Mouse (Mus musculus): ENCODE results near the gene Eif5a. TPM values are rescaled to one million over a fixed set of nuclear protein-coding genes. Genes with fewer than 3 reads are reported as not detected.

Eif5a gene
- total and polyA plus RNA-seq, 3 experiments = 1,419 to 3,314 (median 2,729) TPM

Other genes starting within 250 kb of the Eif5a start
Only the 20 nearest of the 38 such genes appear.
- gene Nlgn2, start 84.2 kb downstream of the Eif5a start, total RNA-seq (2012; rRNA removed) = 0.55 and 1.3 TPM in 2 replicates
- gene Nlgn2, start 84.2 kb downstream of the Eif5a start, total RNA-seq (2014; rRNA removed) = 0.20 and 0.95 TPM in 2 replicates
- 1.1 and 1.2 TPM in 2 replicates for gene Nlgn2, start 84.2 kb downstream of the Eif5a start, polyA plus RNA-seq (2012; ENCODE audit: insufficient read length, low read depth)
- gene Tmem256, start 83.4 kb downstream of the Eif5a start, total RNA-seq (2012; rRNA removed) = 203 and 206 TPM in 2 replicates
- 262 and 327 TPM in 2 replicates for gene Tmem256, start 83.4 kb downstream of the Eif5a start, total RNA-seq (2014; rRNA removed)
- 185 and 218 TPM in 2 replicates for gene Tmem256, start 83.4 kb downstream of the Eif5a start, polyA plus RNA-seq (2012; ENCODE audit: insufficient read length, low read depth)
- gene Plscr3, start 75.6 kb downstream of the Eif5a start, total RNA-seq (2012; rRNA removed) = 2.4 and 2.9 TPM in 2 replicates
- 2.0 and 2.5 TPM in 2 replicates for gene Plscr3, start 75.6 kb downstream of the Eif5a start, total RNA-seq (2014; rRNA removed)
- gene Plscr3, start 75.6 kb downstream of the Eif5a start, polyA plus RNA-seq (2012; ENCODE audit: insufficient read length, low read depth) = 12.5 and 15.3 TPM in 2 replicates
- 0.13 TPM in 1 of 2 replicates, not detected in the other for gene Tnk1, start 63.2 kb downstream of the Eif5a start, total RNA-seq (2012; rRNA removed)
- not detected in 2 replicates for gene Tnk1, start 63.2 kb downstream of the Eif5a start, total RNA-seq (2014; rRNA removed)
- 0.22 and 0.30 TPM in 2 replicates for gene Tnk1, start 63.2 kb downstream of the Eif5a start, polyA plus RNA-seq (2012; ENCODE audit: insufficient read length, low read depth)
- gene Tmem95, start 43.9 kb downstream of the Eif5a start, total RNA-seq (2012; rRNA removed) = not detected in 2 replicates
- gene Tmem95, start 43.9 kb downstream of the Eif5a start, total RNA-seq (2014; rRNA removed) = not detected in 2 replicates
- gene Tmem95, start 43.9 kb downstream of the Eif5a start, polyA plus RNA-seq (2012; ENCODE audit: insufficient read length, low read depth) = not detected in 2 replicates
- 3.3 and 3.9 TPM in 2 replicates for gene Kctd11, start 40.6 kb downstream of the Eif5a start, total RNA-seq (2012; rRNA removed)
- 1.3 and 1.8 TPM in 2 replicates for gene Kctd11, start 40.6 kb downstream of the Eif5a start, total RNA-seq (2014; rRNA removed)
- 1.5 and 2.1 TPM in 2 replicates for gene Kctd11, start 40.6 kb downstream of the Eif5a start, polyA plus RNA-seq (2012; ENCODE audit: insufficient read length, low read depth)
- gene Acap1, start 26.4 kb downstream of the Eif5a start, total RNA-seq (2012; rRNA removed) = 38.9 and 39.6 TPM in 2 replicates
- gene Acap1, start 26.4 kb downstream of the Eif5a start, total RNA-seq (2014; rRNA removed) = 58.2 and 66.2 TPM in 2 replicates
- 66.7 and 70.9 TPM in 2 replicates for gene Acap1, start 26.4 kb downstream of the Eif5a start, polyA plus RNA-seq (2012; ENCODE audit: insufficient read length, low read depth)
- 0.34 and 0.59 TPM in 2 replicates for gene 2810408A11Rik, start 21.0 kb downstream of the Eif5a start, total RNA-seq (2012; rRNA removed)
- gene 2810408A11Rik, start 21.0 kb downstream of the Eif5a start, total RNA-seq (2014; rRNA removed) = 0.35 and 0.86 TPM in 2 replicates
- 0.33 and 0.41 TPM in 2 replicates for gene 2810408A11Rik, start 21.0 kb downstream of the Eif5a start, polyA plus RNA-seq (2012; ENCODE audit: insufficient read length, low read depth)
- gene Neurl4, start 20.9 kb downstream of the Eif5a start, total RNA-seq (2012; rRNA removed) = 51.0 and 56.1 TPM in 2 replicates
- 21.4 and 22.9 TPM in 2 replicates for gene Neurl4, start 20.9 kb downstream of the Eif5a start, total RNA-seq (2014; rRNA removed)
- gene Neurl4, start 20.9 kb downstream of the Eif5a start, polyA plus RNA-seq (2012; ENCODE audit: insufficient read length, low read depth) = 40.1 and 46.2 TPM in 2 replicates
- gene Gps2, start 8.1 kb downstream of the Eif5a start, total RNA-seq (2012; rRNA removed) = 29.4 and 35.9 TPM in 2 replicates
- gene Gps2, start 8.1 kb downstream of the Eif5a start, total RNA-seq (2014; rRNA removed) = 25.0 and 27.4 TPM in 2 replicates
- 69.2 and 73.6 TPM in 2 replicates for gene Gps2, start 8.1 kb downstream of the Eif5a start, polyA plus RNA-seq (2012; ENCODE audit: insufficient read length, low read depth)
- 0.25 TPM in 1 of 2 replicates, not detected in the other for gene Ybx2, start 13.8 kb upstream of the Eif5a start, total RNA-seq (2012; rRNA removed)
- not detected in 2 replicates for gene Ybx2, start 13.8 kb upstream of the Eif5a start, total RNA-seq (2014; rRNA removed)
- gene Ybx2, start 13.8 kb upstream of the Eif5a start, polyA plus RNA-seq (2012; ENCODE audit: insufficient read length, low read depth) = 0.39 TPM in 1 of 2 replicates, not detected in the other
- 2.2 and 2.6 TPM in 2 replicates for gene Slc2a4, start 26.2 kb upstream of the Eif5a start, total RNA-seq (2012; rRNA removed)
- 3.1 and 3.8 TPM in 2 replicates for gene Slc2a4, start 26.2 kb upstream of the Eif5a start, total RNA-seq (2014; rRNA removed)
- gene Slc2a4, start 26.2 kb upstream of the Eif5a start, polyA plus RNA-seq (2012; ENCODE audit: insufficient read length, low read depth) = 2.3 and 2.4 TPM in 2 replicates
- not detected in 2 replicates for gene Cldn7, start 42.8 kb upstream of the Eif5a start, total RNA-seq (2012; rRNA removed)
- gene Cldn7, start 42.8 kb upstream of the Eif5a start, total RNA-seq (2014; rRNA removed) = not detected in 2 replicates
- gene Cldn7, start 42.8 kb upstream of the Eif5a start, polyA plus RNA-seq (2012; ENCODE audit: insufficient read length, low read depth) = not detected in 2 replicates
- gene Ctdnep1, start 59.2 kb upstream of the Eif5a start, total RNA-seq (2012; rRNA removed) = 61.8 and 66.7 TPM in 2 replicates
- 37.7 and 42.9 TPM in 2 replicates for gene Ctdnep1, start 59.2 kb upstream of the Eif5a start, total RNA-seq (2014; rRNA removed)
- gene Ctdnep1, start 59.2 kb upstream of the Eif5a start, polyA plus RNA-seq (2012; ENCODE audit: insufficient read length, low read depth) = 143 and 171 TPM in 2 replicates
- gene Elp5, start 60.6 kb upstream of the Eif5a start, total RNA-seq (2012; rRNA removed) = 95.9 and 115 TPM in 2 replicates
- 111 and 119 TPM in 2 replicates for gene Elp5, start 60.6 kb upstream of the Eif5a start, total RNA-seq (2014; rRNA removed)
- 177 and 182 TPM in 2 replicates for gene Elp5, start 60.6 kb upstream of the Eif5a start, polyA plus RNA-seq (2012; ENCODE audit: insufficient read length, low read depth)
- gene Gabarap, start 69.2 kb upstream of the Eif5a start, total RNA-seq (2012; rRNA removed) = 182 and 189 TPM in 2 replicates
- 187 and 213 TPM in 2 replicates for gene Gabarap, start 69.2 kb upstream of the Eif5a start, total RNA-seq (2014; rRNA removed)
- gene Gabarap, start 69.2 kb upstream of the Eif5a start, polyA plus RNA-seq (2012; ENCODE audit: insufficient read length, low read depth) = 352 and 386 TPM in 2 replicates
- gene Phf23, start 73.8 kb upstream of the Eif5a start, total RNA-seq (2012; rRNA removed) = 67.2 and 81.8 TPM in 2 replicates
- 65.2 and 69.0 TPM in 2 replicates for gene Phf23, start 73.8 kb upstream of the Eif5a start, total RNA-seq (2014; rRNA removed)
- gene Phf23, start 73.8 kb upstream of the Eif5a start, polyA plus RNA-seq (2012; ENCODE audit: insufficient read length, low read depth) = 93.2 and 99.8 TPM in 2 replicates
- 27.3 and 30.6 TPM in 2 replicates for gene Dvl2, start 78.6 kb upstream of the Eif5a start, total RNA-seq (2012; rRNA removed)
- gene Dvl2, start 78.6 kb upstream of the Eif5a start, total RNA-seq (2014; rRNA removed) = 15.1 and 15.7 TPM in 2 replicates
- gene Dvl2, start 78.6 kb upstream of the Eif5a start, polyA plus RNA-seq (2012; ENCODE audit: insufficient read length, low read depth) = 25.3 and 27.1 TPM in 2 replicates
- 137 and 148 TPM in 2 replicates for gene Acadvl, start 93.5 kb upstream of the Eif5a start, total RNA-seq (2012; rRNA removed)
- gene Acadvl, start 93.5 kb upstream of the Eif5a start, total RNA-seq (2014; rRNA removed) = 81.8 and 86.6 TPM in 2 replicates
- 76.9 and 86.4 TPM in 2 replicates for gene Acadvl, start 93.5 kb upstream of the Eif5a start, polyA plus RNA-seq (2012; ENCODE audit: insufficient read length, low read depth)
- 9.8 and 15.3 TPM in 2 replicates for gene Dlg4, start 95.0 kb upstream of the Eif5a start, total RNA-seq (2012; rRNA removed)
- 6.1 and 7.3 TPM in 2 replicates for gene Dlg4, start 95.0 kb upstream of the Eif5a start, total RNA-seq (2014; rRNA removed)
- 6.8 and 9.3 TPM in 2 replicates for gene Dlg4, start 95.0 kb upstream of the Eif5a start, polyA plus RNA-seq (2012; ENCODE audit: insufficient read length, low read depth)